In genomic region chr7:72292232-72292913, GRCm38 (mm10) we compare ENCODE assay signal across 17 mouse cellular contexts. TPM values are rescaled to one million over a fixed set of nuclear protein-coding genes. Genes with fewer than 3 reads are reported as not detected.
DNase-seq lines count a peak whose midpoint lies in the region; ATAC-seq and TF ChIP-seq lines count a peak whose summit lies in the region.
"Had no signal": no experiment of that assay in that cellular context is flagged by ENCODE, and none has a peak within 500 bp of the region (broad histone marks: within the 10 kb centered on the region; RNA-seq: fewer than 3 reads in every experiment).

No protein-coding gene starts in this region.

- H3K27me3 ChIP-seq in kidney, embryonic 15.5 days = no peaks in the 10 kb centered on the region
- H3K27me3 ChIP-seq in liver, embryonic 14.5 days (ENCODE audit: control insufficient read depth, insufficient read depth, low read length) = no peaks in the 10 kb centered on the region
- H3K27me3 ChIP-seq: lung, embryonic 15.5 days; neural tube, embryonic 12.5 days had no signal

- no peak overlapping the region for H3K4me2 ChIP-seq in kidney, embryonic 15.5 days
- H3K4me2 ChIP-seq in liver, embryonic 14.5 days (ENCODE audit: low read depth) = no peak overlapping the region
- H3K4me2 ChIP-seq: heart, embryonic 11.5 days; lung, embryonic 15.5 days; neural tube, embryonic 12.5 days had no signal

- no peak for TF ChIP-seq CTCF in liver, embryonic 14.5 days (IDR thresholded peaks at IDR 0.05; ENCODE audit: low read depth)

- no peak overlapping the region for H3K27ac ChIP-seq in kidney, embryonic 15.5 days
- H3K27ac ChIP-seq in liver, embryonic 14.5 days = no peak overlapping the region
- H3K27ac ChIP-seq: forebrain, embryonic 10.5 days; limb, embryonic 10.5 days; lung, embryonic 15.5 days; neural tube, embryonic 12.5 days had no signal

- intact Hi-C loops in gastrocnemius, postnatal 14 days (cut with DNase I; ENCODE audit: low total_unique reads) = no loop called here

- WGBS in kidney, embryonic 15.5 days = 78% methylated on average over 8 of the region's 8 CpGs
- 56% methylated on average over 8 of the region's 8 CpGs for WGBS in liver, embryonic 14.5 days (ENCODE audit: insufficient replicate concordance)

- no peak overlapping the region for H3K4me3 ChIP-seq in kidney, embryonic 15.5 days (replicated peaks)
- no peak overlapping the region for H3K4me3 ChIP-seq in liver, embryonic 14.5 days (ENCODE audit: insufficient read depth in 1 of 2, low read depth in 2 of 2, low read length in 2 of 2)
- H3K4me3 ChIP-seq: forebrain, embryonic 10.5 days; limb, embryonic 10.5 days; lung, embryonic 15.5 days; neural tube, embryonic 12.5 days had no signal

- no peaks in the 10 kb centered on the region for H3K36me3 ChIP-seq in kidney, embryonic 15.5 days
- H3K36me3 ChIP-seq in liver, embryonic 14.5 days (replicated peaks; ENCODE audit: control insufficient read depth, insufficient read depth, low read depth) = no peaks in the 10 kb centered on the region
- H3K36me3 ChIP-seq: forebrain, embryonic 10.5 days; limb, embryonic 10.5 days; lung, embryonic 15.5 days; neural tube, embryonic 12.5 days had no signal

- ATAC-seq in kidney, embryonic 15.5 days (replicated peaks; ENCODE audit: low FRiP score) = no peak
- ATAC-seq in liver, embryonic 14.5 days (ENCODE audit: insufficient read depth) = peak; percentile 77
- no peak for ATAC-seq in monocyte, adult 5-6 weeks (replicated peaks; ENCODE audit: insufficient number of reproducible peaks, low FRiP score, low TSS enrichment, poor library complexity, severe bottlenecking)
- ATAC-seq: midbrain, embryonic 16.5 days had no signal

- DNase-seq in kidney, adult 18-20 months = peak; percentile 21
- DNase-seq in kidney, postnatal 14 days = peak; percentile 29
- DNase-seq in liver, embryonic 14.5 days (ENCODE audit: low read depth in 3 of 3, low spot score in 3 of 3) = peak in 2 of 3 experiments; percentile 6 to 12
- DNase-seq in thymus, adult 18-20 months = no peak
- DNase-seq in gastrocnemius, postnatal 14 days = no peak
- DNase-seq: cerebellum, adult 11 months; gastrocnemius, postnatal 25 days; layer of hippocampus, postnatal 36 days; thymus, postnatal 25 days had no signal

- no peaks in the 10 kb centered on the region for H3K4me1 ChIP-seq in kidney, embryonic 15.5 days
- H3K4me1 ChIP-seq in liver, embryonic 14.5 days (replicated peaks; ENCODE audit: control insufficient read depth in 2 of 2, insufficient read depth in 2 of 2, low read length in 1 of 2) = no peaks in the 10 kb centered on the region
- H3K4me1 ChIP-seq: forebrain, embryonic 10.5 days; limb, embryonic 10.5 days; lung, embryonic 15.5 days; neural tube, embryonic 12.5 days had no signal

- no peaks in the 10 kb centered on the region for H3K9me3 ChIP-seq in kidney, embryonic 15.5 days (replicated peaks)
- H3K9me3 ChIP-seq in liver, embryonic 14.5 days (ENCODE audit: control insufficient read depth, low read length) = no peaks in the 10 kb centered on the region
- H3K9me3 ChIP-seq: forebrain, embryonic 10.5 days; limb, embryonic 10.5 days; lung, embryonic 15.5 days; neural tube, embryonic 12.5 days had no signal

- H3K9ac ChIP-seq in kidney, embryonic 15.5 days = no peak overlapping the region
- H3K9ac ChIP-seq in liver, embryonic 14.5 days (replicated peaks) = no peak overlapping the region
- H3K9ac ChIP-seq: lung, embryonic 15.5 days; neural tube, embryonic 12.5 days had no signal

- TF ChIP-seq EP300 in liver, embryonic 14.5 days (IDR thresholded peaks at IDR 0.05; ENCODE audit: low read depth) = no peak

RNA-seq across cellular contexts. Expression of gene Mctp2, which starts 14.0 kb away (rescaled TPM):
- 4.9 and 5.0 TPM in 2 replicates for polyA plus RNA-seq in kidney, embryonic 15.5 days (2015; fragmentation: Nextera tagmentation; extraction: Ambion mirVana)
- 0.08 and 0.13 TPM in 2 replicates for polyA plus RNA-seq in liver, embryonic 14.5 days (2012; rRNA removed)
- polyA plus RNA-seq in liver, embryonic 14.5 days (2014; fragmentation: Nextera tagmentation; extraction: Ambion mirVana) = 0.20 and 0.30 TPM in 2 replicates
- 18.9 to 54.3 TPM (median 21.2 TPM) in 3 replicates for total RNA-seq in monocyte, adult 5-6 weeks (2017)
- total RNA-seq in gastrocnemius, postnatal 14 days (2021) = under 1 TPM; 0.10 to 0.55 TPM

Comparison
In these comparisons a context has a peak if more than half of its experiments do, and no peak if none do; other contexts are left out.
1. DNase-seq: peak in kidney, adult 18-20 months (single experiment), kidney, postnatal 14 days (single experiment) and liver, embryonic 14.5 days (2 of 3); none in thymus, adult 18-20 months (0 of 2) and gastrocnemius, postnatal 14 days (single experiment).
2. RNA of gene Mctp2, which starts 14.0 kb away (total RNA-seq): 18.9 to 54.3 TPM in monocyte, adult 5-6 weeks; 0.10 to 0.55 TPM in gastrocnemius, postnatal 14 days; every median in the first group is over 10 times any median in the second.